Mouse (Mus musculus) retina, postnatal 1 day (tissue): ENCODE results near the gene Kif2c.
A peak's percentile ranks its signal among the peaks of the same experiment; 100 is the strongest.

Experiments used
- DNase-seq: peaks from one replicate; pipeline ENCODE4 v3.0.0-alpha.2; 2012

Gene Kif2c

DNA sequence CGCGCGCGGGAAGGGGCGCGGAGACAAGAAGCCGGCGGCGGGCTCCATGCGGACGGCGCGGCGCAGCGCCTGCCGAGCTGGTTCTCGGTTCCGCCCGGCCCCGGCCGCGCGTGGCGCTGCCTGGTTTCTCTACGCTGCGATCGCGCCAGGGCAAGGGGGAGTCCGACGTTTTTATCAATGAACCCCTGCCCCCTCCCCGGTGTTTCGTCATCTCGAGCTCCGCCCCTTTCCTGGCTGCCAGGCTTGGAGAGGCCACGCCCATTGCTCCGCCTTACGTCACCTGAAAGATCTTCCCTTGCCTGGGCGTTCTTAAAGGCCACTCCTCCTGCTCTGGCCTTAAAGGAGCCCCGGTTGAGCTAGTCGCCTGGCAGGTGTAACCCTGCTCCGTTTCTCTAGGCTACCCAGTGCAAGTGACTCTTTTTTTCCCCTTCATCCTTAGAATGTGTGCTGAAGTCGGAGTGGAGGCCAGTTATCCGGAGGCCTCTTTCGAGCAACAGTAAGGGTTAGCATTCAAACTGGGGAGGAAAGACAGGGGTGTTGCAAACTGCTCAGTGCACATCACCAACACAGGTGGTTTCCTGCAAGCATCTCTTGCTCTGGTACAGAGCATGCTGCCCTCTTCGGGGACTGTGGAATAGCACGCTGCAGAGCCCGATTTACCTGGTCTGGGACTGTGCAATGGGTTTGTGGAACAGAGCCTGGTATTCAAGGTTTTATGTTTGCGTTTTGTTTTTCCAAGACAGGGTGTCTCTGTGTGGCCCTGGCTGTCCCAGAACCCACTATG lies 48.4 kb downstream of the Kif2c start, which contains the start of gene Plk3:
Plk3 (minus strand) TSS at position 147 of the 784 bp plus-strand sequence.
- DNase-seq: peak; percentile 97

DNA sequence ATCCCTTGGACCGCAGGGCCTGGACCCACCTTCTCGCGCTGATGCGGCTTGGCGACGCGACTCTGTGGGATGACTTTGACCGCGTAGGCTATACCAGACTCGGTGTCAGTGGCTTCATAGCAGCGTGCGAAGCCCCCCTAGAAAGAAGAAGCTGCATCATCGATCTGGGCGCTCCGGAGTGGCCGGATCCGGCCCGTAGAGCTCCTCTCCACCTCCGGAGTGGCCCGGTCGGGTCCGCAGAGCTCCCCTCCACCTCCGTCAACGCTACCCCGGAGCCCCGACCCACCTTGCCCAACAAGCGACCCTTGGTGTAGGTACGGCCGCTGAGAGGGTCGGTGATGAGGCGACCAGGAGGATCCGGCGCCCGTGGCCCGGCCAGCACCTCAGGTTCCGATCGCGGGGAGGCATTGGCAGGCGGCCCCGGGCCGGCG lies 49.1 kb downstream of the Kif2c start:
- DNase-seq: peak; percentile 41

DNA sequence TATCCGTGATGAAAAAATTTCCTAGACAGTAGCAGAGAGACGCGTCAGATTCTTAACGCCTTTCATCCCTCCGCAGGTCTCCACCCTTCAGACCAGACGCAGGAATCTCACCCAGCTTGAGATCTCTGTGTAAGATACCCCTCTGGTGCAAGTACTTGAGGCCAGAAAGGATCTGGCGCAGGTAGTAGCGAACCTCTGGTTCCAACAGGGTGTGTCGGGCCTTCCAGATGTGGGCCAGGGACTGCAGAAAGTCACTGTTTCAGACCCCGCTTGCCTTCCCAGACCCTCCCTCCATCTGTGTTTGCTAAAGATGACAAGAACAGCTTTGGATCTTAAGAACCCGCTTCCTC lies 49.7 kb downstream of the Kif2c start:
- DNase-seq: no peak

DNA sequence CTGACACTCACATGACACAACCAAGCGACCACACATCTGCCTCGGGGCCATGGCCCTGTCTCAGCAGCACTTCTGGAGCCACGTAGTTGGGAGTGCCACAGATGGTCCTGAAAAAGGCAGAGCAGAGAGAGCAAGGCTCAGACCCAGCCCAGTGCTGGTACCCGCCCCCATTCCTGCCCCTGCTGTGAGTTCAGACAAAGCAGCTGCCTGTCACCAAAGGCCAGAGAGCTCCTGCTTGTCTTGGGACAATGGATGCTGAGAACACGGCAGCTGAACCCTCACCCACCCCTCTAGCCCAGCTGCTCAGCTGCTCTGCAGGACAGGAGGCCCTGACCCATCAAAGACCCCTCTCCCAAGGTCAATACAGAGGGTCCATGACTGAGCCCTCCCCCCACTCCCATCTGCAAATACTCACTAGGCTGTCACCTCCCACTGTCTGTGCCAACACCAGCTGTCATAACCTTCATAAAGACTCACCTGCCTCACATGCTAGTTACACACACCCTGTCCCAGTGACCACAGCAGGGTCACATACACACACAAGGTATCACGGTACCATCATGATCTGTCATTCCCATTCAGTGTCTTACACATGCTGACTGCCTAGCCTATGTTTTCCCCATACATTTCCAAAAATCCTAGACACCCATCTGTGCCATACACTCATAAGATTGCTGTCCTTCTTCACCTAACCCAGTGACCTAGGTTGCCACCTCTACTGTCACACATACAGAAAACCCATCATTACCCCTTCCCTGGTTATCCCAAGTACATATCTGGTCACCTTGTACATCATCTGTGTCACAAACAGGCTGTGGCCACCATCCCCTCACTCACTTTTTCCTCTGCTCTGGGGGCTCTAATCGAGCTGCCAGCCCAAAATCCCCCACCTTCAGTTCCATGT lies 50.3 kb downstream of the Kif2c start:
- peak; percentile 91 for DNase-seq

DNA sequence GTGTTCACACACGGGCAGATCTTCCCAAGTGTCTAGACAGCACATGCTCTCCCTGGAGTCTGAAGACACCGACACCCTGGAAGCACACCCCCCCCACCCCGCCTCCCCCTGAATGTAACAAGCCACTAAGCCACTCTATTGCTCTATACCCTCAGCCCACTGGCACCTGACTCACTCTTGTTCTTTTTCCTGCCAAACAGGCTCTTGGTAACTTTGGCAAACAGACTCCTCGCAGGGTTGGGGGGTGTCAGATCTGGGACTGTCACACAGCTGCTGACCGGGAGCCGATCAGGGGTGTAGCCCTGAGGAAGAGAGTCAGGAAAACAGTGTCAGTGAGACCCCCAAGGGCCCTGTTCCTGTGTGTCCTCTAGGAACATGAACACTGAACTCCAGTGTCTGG lies 51.2 kb downstream of the Kif2c start:
- DNase-seq: no peak

DNA sequence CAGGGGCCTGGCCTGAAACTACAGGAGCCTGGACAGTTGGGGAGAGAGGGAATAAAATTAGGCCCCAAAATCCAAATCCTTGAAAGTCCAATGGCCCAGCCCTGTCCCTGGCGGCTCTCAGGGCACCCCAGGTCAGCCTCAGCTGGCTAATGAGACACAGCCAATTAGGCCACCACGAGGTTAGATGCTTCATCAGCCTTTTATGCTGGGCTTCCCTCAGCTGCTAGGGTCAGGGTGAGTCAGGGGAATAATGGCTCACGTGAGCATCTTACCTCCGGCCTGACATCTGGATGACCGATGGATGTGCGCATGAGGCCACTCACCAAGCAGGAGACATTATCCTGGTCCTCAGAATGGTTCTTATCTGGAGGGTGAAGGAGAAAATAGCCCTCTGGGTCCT lies 51.6 kb downstream of the Kif2c start:
- peak; percentile 55 for DNase-seq

DNA sequence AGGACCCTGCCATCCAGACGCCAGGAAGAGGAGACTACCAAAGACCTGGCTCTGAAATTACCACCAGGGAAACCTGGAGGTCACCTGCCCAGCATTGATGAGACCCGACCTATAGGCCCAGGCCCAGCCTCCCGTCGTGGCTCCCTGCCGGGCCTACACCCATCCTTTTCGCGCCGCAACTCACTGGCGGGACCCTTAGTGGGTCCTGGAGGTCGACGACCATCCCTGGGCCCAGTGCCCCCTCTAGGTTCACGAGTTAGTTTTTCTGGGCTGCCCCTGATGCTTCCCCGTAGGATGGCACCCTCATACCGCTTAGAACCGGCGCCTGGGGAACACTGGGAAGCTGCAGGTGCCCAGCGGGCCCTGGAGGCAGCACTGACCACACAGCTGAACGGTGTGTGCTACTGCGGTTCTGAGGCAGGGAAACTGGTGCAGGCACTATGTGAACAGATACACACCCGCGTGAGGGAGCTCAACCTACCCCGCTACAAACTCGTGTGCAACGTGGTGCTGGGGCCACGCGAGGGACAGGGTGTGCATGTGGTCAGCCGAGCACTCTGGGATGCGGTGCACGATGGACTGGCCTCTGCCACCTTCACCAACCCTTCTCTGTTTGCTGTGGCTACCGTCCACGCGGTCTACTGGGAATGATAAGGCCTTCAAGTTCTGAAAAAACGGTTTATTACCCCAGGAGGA lies 54.3 kb downstream of the Kif2c start:
- no peak for DNase-seq

DNA sequence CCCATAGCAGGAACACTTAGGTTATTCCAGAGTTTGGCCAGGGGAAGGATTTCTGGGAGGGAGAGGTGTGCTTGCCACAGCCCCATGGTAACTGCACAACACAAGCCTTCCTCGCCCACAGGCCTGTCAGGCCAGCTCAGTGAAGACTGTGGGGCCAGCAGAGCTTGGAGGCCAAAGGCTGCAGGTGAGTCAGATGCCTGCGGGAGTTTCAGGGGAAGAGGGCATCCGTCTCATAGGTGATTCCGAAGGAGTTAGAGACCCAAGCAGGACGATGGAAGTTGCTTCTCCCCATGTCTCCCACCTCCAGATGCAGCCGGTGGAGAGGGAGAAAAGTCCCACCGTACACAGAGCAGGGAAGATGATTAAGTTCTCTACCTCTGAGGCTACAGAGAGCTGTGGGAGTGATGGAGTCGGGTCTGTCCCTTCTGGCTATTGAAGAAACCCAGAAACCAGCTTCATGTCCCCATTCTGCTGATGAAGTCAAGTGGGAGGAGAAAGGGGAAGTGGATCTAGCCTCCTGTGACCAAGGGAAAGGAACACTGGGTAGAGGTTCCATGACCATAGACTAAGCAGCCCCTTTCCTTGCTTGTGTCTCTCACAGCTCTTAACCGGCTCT lies 55.7 kb downstream of the Kif2c start, which contains the start of gene Tctex1d4:
Tctex1d4 (plus strand) TSS at position 120 of the 616 bp plus-strand sequence.
- no peak for DNase-seq

DNA sequence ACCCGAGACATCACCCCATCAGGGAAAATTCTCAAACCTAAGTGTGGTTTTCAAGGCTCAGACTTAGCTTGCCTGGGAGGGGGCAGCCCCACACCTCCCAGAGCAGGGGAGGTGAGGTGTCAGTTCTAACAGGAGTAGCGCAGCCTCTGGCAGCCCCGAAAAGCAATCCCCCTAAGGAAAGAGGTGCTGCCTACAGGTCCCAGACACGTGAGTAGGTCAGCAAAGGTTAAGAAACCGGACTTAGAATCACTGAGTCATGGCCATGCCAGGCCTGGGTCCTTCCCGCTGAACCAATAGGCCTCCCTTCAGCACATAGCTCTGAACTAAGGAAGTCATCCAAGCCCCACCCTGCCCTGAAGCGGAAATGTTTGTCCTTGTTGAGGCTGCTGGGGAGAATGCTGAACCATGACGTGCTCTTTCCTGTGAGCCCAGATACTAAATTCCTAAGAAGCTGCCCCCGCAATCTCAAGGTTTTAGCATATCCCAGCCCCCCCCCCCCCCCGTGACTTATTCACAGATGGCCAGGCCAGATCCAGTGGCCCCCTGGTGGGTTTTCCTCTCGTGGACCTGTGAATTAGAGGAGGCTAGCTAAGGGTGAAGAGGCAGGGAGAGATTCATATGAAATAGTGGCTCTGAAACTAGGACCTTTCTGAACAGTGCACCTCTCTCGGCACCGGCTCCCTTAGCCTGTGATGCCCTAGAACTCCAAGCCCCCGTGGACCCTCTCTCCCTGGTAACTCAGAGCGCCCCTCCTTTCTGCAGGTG lies 56.3 kb downstream of the Kif2c start:
- DNase-seq: no peak

DNA sequence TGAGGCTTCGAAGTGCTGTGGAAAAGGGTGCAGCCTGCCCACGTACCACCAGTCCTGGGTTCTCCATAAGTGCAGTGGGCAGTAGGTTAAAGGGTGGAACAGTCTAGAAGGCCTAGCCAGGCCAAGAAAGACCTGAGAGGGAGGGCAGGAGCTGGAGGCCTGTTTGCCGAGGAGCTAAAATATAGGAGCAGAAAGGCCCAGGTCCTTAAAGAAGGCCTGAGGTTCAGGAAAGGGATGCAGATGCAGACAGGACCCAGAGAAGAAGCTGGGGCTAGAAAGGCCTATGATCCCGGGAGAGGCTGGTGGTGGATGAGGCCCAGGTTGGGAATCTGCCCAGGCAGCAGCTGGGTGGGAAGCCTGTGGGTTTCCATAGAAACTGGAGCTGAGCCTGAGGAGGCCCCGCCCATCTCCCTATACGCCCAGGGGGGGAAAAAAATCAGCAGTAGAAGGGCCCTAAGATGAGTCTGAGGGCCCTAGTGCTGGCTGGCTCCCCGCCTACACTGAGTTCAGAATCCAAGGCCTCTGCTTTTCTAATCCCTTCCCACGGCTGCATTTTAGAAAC lies 57.0 kb downstream of the Kif2c start, which contains the start of gene Btbd19:
Btbd19 (minus strand) TSS at position 378 of the 562 bp plus-strand sequence.
- peak; percentile 61 for DNase-seq

DNA sequence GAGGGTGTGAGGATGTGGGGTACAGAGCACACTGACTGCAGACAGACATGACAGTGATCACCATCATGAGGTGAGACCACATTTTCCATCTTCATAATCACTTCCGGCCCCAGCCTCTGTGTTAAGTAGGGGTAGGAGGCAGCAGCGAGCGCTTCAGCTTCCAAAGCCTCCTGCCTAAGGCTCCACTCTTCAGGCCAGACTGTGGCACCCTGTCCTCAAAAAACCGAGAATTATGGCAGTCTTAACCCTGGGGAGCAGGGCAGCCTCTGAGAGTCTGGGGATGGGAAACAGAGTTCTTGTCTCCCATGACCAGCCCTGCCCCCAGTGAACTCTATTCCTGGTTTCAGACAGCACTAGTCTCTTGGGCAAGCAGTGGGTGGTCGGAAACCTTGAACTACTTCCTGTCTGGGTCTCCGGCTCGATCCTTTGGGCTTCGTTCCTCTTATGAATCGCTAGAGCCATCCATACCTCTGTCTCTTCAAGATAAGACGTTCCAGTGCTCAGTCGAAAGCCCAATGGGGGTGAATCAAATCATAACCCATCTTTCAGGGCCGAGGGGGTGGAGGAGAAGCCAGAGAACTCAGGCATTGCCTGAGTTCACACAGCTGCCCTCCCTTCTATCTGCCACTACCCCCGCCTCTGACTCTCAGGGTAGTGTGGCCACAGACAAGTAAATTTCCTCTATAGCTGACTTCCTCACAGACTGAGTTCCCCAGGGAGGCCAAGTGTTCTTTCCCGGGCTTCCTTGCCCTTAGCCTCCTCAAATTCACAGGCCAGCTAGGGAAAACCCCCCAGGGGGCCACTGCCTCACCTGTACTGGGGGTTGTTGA lies 57.7 kb downstream of the Kif2c start:
- no peak for DNase-seq

DNA sequence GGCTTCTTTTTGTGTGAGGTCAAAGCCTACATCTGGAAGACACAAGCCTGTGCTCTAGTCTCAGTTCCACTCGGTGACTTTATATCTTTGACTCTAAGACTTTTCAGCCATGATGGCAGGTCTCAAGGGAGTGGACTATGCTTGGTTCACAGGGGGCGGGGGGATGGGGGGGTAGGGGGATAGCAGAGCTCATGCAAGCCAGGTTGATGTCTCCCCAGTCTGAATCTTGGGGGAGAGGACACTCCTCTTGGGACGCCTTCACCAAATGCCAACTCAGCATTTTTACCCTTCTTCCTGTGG lies 58.3 kb downstream of the Kif2c start:
- DNase-seq: no peak

DNA sequence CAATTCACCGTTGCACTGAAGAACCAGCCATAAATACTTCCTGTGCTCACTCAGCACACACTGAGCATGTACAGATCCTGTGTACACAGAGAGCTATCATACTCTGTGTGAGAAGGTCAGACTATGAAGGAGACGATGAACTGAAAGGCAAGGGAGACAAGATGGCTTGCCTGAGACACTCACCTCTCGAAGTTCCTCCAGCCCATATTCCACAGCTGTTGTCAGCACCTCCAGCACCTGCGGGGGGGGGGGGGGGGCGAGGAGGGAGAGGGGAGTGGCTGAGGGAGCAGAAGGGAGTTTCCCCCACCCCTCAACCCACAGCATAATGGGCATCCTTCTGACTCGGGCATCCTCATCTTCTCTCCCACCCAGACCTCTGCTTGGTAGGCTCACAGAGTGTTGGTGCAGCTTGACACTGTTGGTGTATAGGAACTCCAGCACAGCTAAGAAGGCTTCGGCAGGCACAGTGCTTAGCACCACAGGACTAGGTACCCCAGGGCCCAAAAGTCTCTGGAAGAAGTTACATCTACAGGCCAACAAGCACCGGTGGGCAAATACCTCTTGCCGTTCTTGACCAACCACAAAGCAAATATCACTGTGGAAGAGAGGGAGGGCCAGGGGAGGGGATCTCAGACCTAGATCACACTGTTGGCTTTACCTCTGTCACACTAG lies 58.8 kb downstream of the Kif2c start:
- no peak for DNase-seq

DNA sequence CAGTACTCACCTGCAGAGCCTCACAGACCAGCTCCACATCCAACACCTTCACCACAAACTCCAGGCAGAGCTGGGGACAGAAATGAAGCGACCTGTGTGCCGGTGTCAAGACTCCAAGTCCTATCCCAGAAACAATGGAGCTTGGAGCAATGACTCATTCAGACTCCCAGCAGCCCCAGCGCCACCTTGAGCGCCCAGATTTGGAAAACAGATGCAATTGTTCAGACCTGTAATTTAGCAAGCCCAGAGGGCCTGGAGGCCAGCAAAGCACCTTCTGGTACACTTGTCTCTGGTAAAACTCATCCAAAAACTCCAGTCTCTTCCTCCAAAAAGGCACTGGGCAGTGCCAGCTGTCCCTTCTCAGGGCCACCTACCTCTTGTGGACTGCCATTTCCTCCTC lies 60.2 kb downstream of the Kif2c start:
- no peak for DNase-seq

DNA sequence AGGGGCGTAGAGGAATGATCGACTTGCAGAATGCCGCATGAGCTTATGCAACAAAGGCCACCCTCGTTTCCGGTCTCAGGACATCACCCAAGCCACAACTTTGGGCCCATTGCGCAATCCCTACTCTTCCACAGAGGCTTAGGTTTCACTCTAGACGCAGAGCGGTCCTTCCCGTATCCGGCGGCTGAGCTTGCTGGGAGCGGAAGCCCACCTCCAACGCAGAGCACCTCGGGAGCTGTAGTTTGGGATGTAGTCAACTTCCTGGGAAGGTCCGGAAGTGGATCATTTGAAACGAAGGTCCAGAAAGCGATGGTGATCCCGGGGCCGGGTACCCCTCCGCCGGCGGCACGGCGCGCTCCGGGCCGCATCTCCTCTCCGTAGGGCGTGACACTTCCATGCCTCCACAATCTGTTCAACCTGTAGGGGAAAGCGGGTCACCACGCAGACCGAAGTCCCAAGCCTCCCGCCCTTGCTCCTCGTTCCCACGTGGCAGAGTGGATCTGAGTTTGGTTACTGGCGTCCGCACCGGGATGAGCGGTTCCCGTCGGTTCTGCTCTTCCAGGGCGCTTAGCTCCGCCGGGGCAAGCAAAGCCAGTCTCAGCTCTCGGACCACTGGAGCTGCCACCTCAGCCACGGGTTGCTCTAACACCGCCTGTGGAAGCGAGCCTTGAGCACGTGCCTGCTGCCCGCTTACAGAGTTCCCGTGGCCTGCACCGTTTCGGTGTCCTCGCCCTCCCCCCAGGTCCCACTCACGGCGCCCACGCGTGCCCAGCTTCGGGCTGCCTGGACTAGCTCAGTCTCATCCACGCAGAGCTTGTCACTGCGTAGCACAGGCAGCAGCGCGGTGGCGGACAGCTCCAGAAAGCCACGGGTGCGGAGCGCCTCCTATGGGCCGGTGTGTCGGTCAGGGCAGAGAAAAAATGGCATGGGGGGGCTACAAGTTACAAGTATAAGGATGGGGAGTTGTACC lies 61.7 kb downstream of the Kif2c start:
- DNase-seq: peak; percentile 97

DNA sequence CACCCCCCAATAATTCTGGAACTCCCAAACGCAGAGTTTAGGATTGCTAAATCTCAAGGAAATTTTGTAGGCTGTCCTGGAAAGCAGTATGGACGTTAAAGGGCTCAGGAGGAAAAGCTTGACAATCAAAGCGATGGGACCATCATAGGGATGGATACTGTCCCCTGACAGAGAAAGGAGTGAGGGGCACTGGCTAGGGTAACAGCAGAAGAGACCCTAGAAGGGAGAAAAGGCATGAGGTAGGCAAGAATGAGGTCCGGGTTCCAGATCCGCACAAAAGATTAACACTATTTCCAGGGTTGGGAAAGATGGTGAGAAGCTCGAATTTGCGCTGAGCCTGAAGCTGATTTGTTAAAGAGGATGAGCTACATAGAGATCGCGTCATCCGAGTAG lies 62.4 kb downstream of the Kif2c start:
- DNase-seq: no peak

DNA sequence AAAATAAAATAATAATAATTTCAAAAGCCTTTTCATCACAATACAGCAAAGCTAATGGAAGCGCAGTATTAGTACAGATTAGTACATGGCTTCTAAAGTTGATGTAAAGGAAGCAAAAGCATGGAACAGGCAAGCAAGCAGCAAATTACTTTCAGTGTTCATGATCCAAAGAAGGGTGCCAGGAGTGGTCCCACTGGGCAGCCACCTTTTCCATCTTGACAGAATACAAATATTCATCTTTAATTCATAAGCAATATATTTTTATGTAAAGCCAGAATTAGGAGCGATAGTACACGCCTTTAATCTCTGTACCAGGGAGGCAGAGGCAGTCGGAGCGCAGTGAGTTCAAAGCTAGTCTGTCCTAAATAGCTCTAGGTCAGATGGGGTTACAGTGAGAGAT lies 62.8 kb downstream of the Kif2c start:
- no peak for DNase-seq

DNA sequence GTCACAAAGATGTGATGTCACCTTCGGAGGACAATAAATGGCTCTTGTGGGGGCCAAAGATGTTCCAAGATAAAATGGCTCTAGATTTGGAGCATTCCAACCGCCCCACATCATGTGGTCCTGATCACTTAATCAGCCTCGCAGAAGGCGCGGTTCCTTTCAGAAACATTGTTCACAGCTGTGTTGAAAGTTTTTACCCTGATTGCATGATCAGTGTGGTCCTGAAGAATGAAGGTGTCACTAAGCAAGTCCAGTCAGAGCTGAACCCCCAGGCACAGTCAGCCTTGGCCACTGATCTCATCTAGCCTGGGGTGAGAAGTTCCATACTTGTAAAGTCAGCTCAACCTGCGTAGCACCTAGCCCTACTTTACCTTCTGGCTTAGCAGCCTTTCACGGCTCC lies 64.5 kb downstream of the Kif2c start:
- DNase-seq: no peak

DNA sequence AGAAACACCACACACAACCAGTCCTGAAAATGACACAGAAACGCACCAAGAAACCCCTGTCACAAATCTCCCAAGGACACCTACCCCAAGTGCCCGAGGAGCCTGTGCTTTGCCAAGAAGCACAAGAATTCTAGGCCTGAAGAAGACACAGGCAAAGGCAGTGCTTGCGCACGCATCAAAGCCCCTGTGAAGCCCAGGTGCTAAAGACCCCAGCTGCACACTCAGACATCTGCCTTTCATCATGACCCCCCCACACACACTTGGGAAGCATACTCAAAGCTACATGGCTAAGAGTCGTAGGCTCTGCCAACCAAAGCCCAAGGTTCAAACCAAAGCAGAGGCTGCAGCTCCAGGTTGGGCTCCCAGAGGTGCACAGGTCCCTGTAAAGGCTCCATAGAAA lies 66.8 kb downstream of the Kif2c start:
- DNase-seq: no peak
